Mouse (Mus musculus) myocyte (in vitro differentiated cells): ENCODE measurements around the gene Hoxc10.

Experiments used
- CEBPB ChIP-seq: IDR thresholded peaks from 2 replicates; pipeline ENCODE4 v1.6.1; 2011; ENCODE audit warnings: mild to moderate bottlenecking, moderate library complexity; ENCODE audit not compliant: poor library complexity, insufficient read depth, severe bottlenecking
- MYOD1 ChIP-seq, 3 experiments: IDR thresholded peaks; one replicate each; pipeline ENCODE4 v1.6.1; 2011; ENCODE audit warnings: control low read depth in 2 of 3, low read depth in 2 of 3, mild to moderate bottlenecking in 2 of 3, moderate library complexity in 1 of 3; ENCODE audit not compliant: insufficient read length in 2 of 3, control insufficient read depth in 1 of 3
- MYOG ChIP-seq, 3 experiments: IDR thresholded peaks; one replicate each; pipeline ENCODE4 v1.6.1; 2011; ENCODE audit warnings: control low read depth in 2 of 3, low read depth in 2 of 3, mild to moderate bottlenecking in 2 of 3; ENCODE audit not compliant: insufficient read length in 2 of 3, control insufficient read depth in 1 of 3, insufficient read depth in 1 of 3
- POLR2A ChIP-seq: IDR thresholded peaks from one replicate; pipeline ENCODE4 v1.6.1; 2011; ENCODE audit warnings: low read depth, mild to moderate bottlenecking, control low read depth, moderate library complexity; ENCODE audit not compliant: insufficient read length
- TCF12 ChIP-seq: IDR thresholded peaks from one replicate; pipeline ENCODE4 v1.6.1; 2011; ENCODE audit warnings: mild to moderate bottlenecking, control low read depth; ENCODE audit not compliant: poor library complexity, insufficient read depth, severe bottlenecking

GRCm38 (mm10) chr15:102976631-102977422, 10.2 kb downstream of the Hoxc10 start:
- TF ChIP-seq CEBPB (no peak), MYOG (IDR thresholded peaks at IDR 0.05; ENCODE audit: control insufficient read depth in 1 of 3, insufficient read depth in 1 of 3, insufficient read length in 2 of 3, low read depth in 2 of 3) (no peak), POLR2A (peak; percentile 63), MYOD1 (IDR thresholded peaks at IDR 0.05; ENCODE audit: control insufficient read depth in 1 of 3, insufficient read length in 2 of 3, low read depth in 2 of 3) (no peak), TCF12 (no peak)
